Mouse (Mus musculus) spleen, postnatal 36 days (tissue): ENCODE results near the gene Sept9.

Experiments
- DNase-seq, 2 experiments: peaks; one replicate each; pipeline ENCODE4 v3.0.0; 2022; ENCODE audit warnings: low spot score in 2 of 2, mixed read lengths in 1 of 2

Gene Sept9

GRCm38 (mm10) chr11:117406711-117407110 is 207.2 kb downstream of the Sept9 start:
- DNase-seq = no peak

DNA sequence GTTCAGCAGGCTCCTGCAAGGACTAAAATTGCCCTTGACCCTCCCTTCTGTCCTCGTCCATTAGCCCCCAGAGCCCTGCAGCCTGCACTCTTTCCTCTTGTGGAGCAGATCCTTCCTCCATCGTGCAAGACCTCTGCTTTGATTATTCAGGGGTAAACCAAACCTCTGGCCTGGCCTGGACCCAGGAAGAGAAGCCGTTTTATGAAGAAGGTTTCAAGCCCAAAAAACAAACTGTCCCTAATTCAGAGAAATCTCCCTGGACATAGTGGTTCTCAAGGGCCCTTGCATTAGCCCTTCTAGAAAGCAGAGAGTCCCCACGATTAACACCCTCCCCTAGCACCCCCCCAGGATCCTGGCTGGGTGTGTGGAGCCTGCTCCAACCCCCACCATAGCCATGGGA is 207.7 kb downstream of the Sept9 start:
- no peak for DNase-seq

DNA sequence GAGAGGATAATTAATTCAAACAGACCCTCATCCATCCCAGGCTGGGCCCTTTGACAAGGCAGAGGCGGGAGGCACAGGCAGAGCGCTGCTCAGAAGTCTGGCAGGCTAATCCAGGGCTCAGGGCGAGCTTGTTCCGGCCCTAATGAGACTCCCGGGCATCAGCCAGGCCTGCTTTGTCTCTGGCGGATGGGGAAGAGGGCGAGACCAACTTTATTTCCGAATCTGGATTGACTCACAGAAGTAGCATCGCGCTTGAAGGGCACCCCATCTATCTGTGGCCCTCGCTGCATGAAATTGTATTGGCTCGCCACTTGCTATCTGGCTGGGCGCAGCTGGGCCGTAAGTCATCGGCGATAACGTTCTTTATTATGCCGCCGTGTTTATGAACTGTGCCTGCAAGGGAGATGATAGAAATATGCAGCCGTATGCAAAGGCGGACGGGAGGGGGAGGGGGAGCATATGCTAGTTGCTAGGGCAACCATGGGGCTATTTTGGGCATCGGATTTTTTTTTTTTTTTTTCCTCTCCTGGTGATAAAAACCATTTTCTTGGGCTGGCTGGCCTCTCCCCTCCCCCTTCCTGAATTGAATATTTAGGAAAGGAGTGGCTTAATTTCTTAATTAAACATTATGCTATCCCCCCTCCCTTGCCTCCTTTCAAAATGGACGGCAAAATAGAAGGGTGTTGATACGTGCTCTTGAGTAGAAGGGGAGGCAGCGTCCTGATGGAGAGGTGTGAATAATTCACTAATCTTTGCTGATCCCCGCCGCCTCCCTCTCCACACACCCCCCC is 208.4 kb downstream of the Sept9 start:
- DNase-seq = peak; percentile 26 to 40

- no peak for DNase-seq
Observed at GRCm38 (mm10) chr11:117408442-117409031, 209.1 kb downstream of the Sept9 start.

DNA sequence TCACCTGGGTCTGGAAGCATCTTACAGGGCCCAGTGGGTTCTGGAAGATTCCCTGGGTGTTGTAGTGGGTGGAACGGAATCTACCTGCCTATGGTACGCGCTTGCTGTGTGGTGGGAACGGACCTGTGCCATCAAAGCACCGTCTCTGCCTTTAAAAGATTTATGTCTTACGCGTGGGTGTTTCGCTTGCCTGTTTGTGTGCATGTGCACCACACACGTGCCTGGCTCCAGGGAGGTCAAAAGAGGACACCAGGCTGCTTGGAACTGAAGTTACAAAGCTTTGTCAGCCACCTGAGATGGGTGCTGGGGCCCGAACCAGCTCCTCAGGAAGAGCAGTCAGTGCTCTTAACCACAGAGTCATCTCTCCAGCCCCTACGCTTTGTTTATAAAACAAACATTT is 209.9 kb downstream of the Sept9 start:
- DNase-seq = no peak

DNA sequence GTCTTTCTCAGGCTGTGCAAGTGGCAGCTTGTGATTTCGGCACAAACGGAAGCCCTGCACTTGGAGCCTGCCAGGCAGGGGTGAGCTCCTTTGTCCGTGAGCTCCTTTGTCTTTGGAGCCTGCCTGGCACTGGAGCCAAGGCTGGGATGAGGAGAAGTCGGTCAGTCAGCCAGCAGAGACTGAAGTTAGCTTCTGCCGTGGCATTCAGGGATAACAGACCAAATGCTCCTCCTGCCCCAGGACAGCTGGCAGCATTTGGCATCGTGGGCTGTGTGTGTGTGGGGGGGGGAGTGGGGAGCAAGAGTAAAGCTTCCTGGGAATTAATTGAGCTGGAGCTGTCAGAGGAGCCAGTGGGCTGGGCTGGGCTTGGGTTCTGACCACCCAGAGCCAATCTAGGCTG is 210.6 kb downstream of the Sept9 start:
- DNase-seq = no peak

GRCm38 (mm10) chr11:117411663-117412062 is 212.2 kb downstream of the Sept9 start:
- no peak for DNase-seq
